Mouse (Mus musculus): Measurements from ENCODE around the gene Epb41l1.

Epb41l1 gene

GRCm38 (mm10) chr2:156529726-156530125 lies 109.0 kb downstream of the Epb41l1 start:
- peak; percentile 54 for DNase-seq (ENCODE audit: low read depth, low spot score)

GRCm38 (mm10) chr2:156533160-156533559 lies 112.5 kb downstream of the Epb41l1 start:
- DNase-seq (ENCODE audit: low read depth, low spot score), result peak; percentile 65

- no peak for DNase-seq (ENCODE audit: low read depth, low spot score)
These were observed 118.3 kb downstream of the Epb41l1 start for GRCm38 (mm10) chr2:156538817-156539555.

GRCm38 (mm10) chr2:156540991-156541390 lies 120.3 kb downstream of the Epb41l1 start:
- peak; percentile 66 for DNase-seq (ENCODE audit: low read depth, low spot score)

- DNase-seq (ENCODE audit: low read depth, low spot score), result no peak
These were observed 121.7 kb downstream of the Epb41l1 start for GRCm38 (mm10) chr2:156542410-156542809.

- DNase-seq (ENCODE audit: low read depth, low spot score), result no peak
These were observed 123.1 kb downstream of the Epb41l1 start for GRCm38 (mm10) chr2:156543804-156544203.

- peak; percentile 87 for DNase-seq (ENCODE audit: low read depth, low spot score)
These were observed 126.6 kb downstream of the Epb41l1 start, which contains the start of gene Aar2 for GRCm38 (mm10) chr2:156547123-156547891. Gene Aar2 (plus strand): TSS chr2:156547584.

GRCm38 (mm10) chr2:156552421-156552820 lies 131.7 kb downstream of the Epb41l1 start:
- no peak for DNase-seq (ENCODE audit: low read depth, low spot score)

GRCm38 (mm10) chr2:156561808-156562207 lies 141.1 kb downstream of the Epb41l1 start:
- DNase-seq (ENCODE audit: low read depth, low spot score), result no peak

GRCm38 (mm10) chr2:156563557-156563956 lies 142.8 kb downstream of the Epb41l1 start:
- no peak for DNase-seq (ENCODE audit: low read depth, low spot score)

- no peak for DNase-seq (ENCODE audit: low read depth, low spot score)
These were observed 145.8 kb downstream of the Epb41l1 start for GRCm38 (mm10) chr2:156566512-156566911.

GRCm38 (mm10) chr2:156568647-156569046 lies 147.9 kb downstream of the Epb41l1 start:
- DNase-seq (ENCODE audit: low read depth, low spot score), result no peak

- no peak for DNase-seq (ENCODE audit: low read depth, low spot score)
These were observed 148.6 kb downstream of the Epb41l1 start for GRCm38 (mm10) chr2:156569261-156569660.

- no peak for DNase-seq (ENCODE audit: low read depth, low spot score)
These were observed 150.8 kb downstream of the Epb41l1 start for GRCm38 (mm10) chr2:156571521-156571920.

- no peak for DNase-seq (ENCODE audit: low read depth, low spot score)
These were observed 156.3 kb downstream of the Epb41l1 start for GRCm38 (mm10) chr2:156576850-156577587.

GRCm38 (mm10) chr2:156580507-156580906 lies 159.8 kb downstream of the Epb41l1 start:
- DNase-seq (ENCODE audit: low read depth, low spot score), result no peak

GRCm38 (mm10) chr2:156581244-156581643 lies 160.5 kb downstream of the Epb41l1 start:
- no peak for DNase-seq (ENCODE audit: low read depth, low spot score)

GRCm38 (mm10) chr2:156582887-156583286 lies 162.2 kb downstream of the Epb41l1 start:
- DNase-seq (ENCODE audit: low read depth, low spot score), result no peak

- peak; percentile 51 for DNase-seq (ENCODE audit: low read depth, low spot score)
These were observed 163.6 kb downstream of the Epb41l1 start for GRCm38 (mm10) chr2:156584154-156584796.

GRCm38 (mm10) chr2:156584797-156585471 lies 164.2 kb downstream of the Epb41l1 start:
- DNase-seq (ENCODE audit: low read depth, low spot score), result no peak

GRCm38 (mm10) chr2:156589481-156589880 lies 168.8 kb downstream of the Epb41l1 start:
- DNase-seq (ENCODE audit: low read depth, low spot score), result no peak
